Mouse (Mus musculus): Measurements from ENCODE around the gene Gpcpd1.
A peak's percentile ranks its signal among the peaks of the same experiment; 100 is the strongest.
"Not testable (repeated sequence)": the region's sequence is repeated elsewhere in the genome, so short reads cannot be mapped to it uniquely, and the experiment has no call there.

Gpcpd1 gene

GRCm38 (mm10) chr2:132587240-132587779 is at the start of gene Gpcpd1:
Gpcpd1 (minus strand) TSS chr2:132587729.
- DNase-seq (ENCODE audit: low spot score in 2 of 2): no peak

- no peak for DNase-seq (ENCODE audit: low spot score in 2 of 2)
Observed at GRCm38 (mm10) chr2:132636534-132636933, 49.0 kb upstream of the Gpcpd1 start.

GRCm38 (mm10) chr2:132628626-132629025 is 41.1 kb upstream of the Gpcpd1 start:
- DNase-seq (ENCODE audit: low spot score in 2 of 2): no peak

GRCm38 (mm10) chr2:132623092-132623491 is 35.6 kb upstream of the Gpcpd1 start:
- no peak for DNase-seq (ENCODE audit: low spot score in 2 of 2)

GRCm38 (mm10) chr2:132617693-132618092 is 30.2 kb upstream of the Gpcpd1 start:
- no peak for DNase-seq (ENCODE audit: low spot score in 2 of 2)

- peak in 1 of 2 experiments; percentile 18 for DNase-seq (ENCODE audit: low spot score in 2 of 2)
Observed at GRCm38 (mm10) chr2:132613581-132614188, 26.2 kb upstream of the Gpcpd1 start.

GRCm38 (mm10) chr2:132611551-132612233 is 24.2 kb upstream of the Gpcpd1 start:
- no peak for DNase-seq (ENCODE audit: low spot score in 2 of 2)

- peak in 1 of 2 experiments; percentile 6 for DNase-seq (ENCODE audit: low spot score in 2 of 2)
Observed at GRCm38 (mm10) chr2:132607141-132608093, 19.9 kb upstream of the Gpcpd1 start.

- no peak for DNase-seq (ENCODE audit: low spot score in 2 of 2)
Observed at GRCm38 (mm10) chr2:132605795-132606563, 18.4 kb upstream of the Gpcpd1 start.

- no peak for DNase-seq (ENCODE audit: low spot score in 2 of 2)
Observed at GRCm38 (mm10) chr2:132604922-132605321, 17.4 kb upstream of the Gpcpd1 start.

GRCm38 (mm10) chr2:132603706-132604105 is 16.2 kb upstream of the Gpcpd1 start:
- no peak for DNase-seq (ENCODE audit: low spot score in 2 of 2)

GRCm38 (mm10) chr2:132601777-132602176 is 14.2 kb upstream of the Gpcpd1 start:
- DNase-seq (ENCODE audit: low spot score in 2 of 2): no peak

- DNase-seq (ENCODE audit: low spot score in 2 of 2): no peak
Observed at GRCm38 (mm10) chr2:132600081-132600480, 12.6 kb upstream of the Gpcpd1 start.

GRCm38 (mm10) chr2:132599127-132599526 is 11.6 kb upstream of the Gpcpd1 start:
- peak; percentile 25 to 76 for DNase-seq (ENCODE audit: low spot score in 2 of 2)

GRCm38 (mm10) chr2:132597866-132598480 is 10.4 kb upstream of the Gpcpd1 start:
- DNase-seq (ENCODE audit: low spot score in 2 of 2): no peak

GRCm38 (mm10) chr2:132597226-132597625 is 9.7 kb upstream of the Gpcpd1 start:
- DNase-seq (ENCODE audit: low spot score in 2 of 2): no peak

- no peak for DNase-seq (ENCODE audit: low spot score in 2 of 2)
Observed at GRCm38 (mm10) chr2:132595601-132596235, 8.2 kb upstream of the Gpcpd1 start.

GRCm38 (mm10) chr2:132592126-132592525 is 4.6 kb upstream of the Gpcpd1 start:
- no peak for DNase-seq (ENCODE audit: low spot score in 2 of 2)

- not testable (repeated sequence) for DNase-seq (ENCODE audit: low spot score in 2 of 2)
Observed at GRCm38 (mm10) chr2:132591579-132591978, 4.0 kb upstream of the Gpcpd1 start.

GRCm38 (mm10) chr2:132589906-132590538 is 2.5 kb upstream of the Gpcpd1 start:
- no peak for DNase-seq (ENCODE audit: low spot score in 2 of 2)

All from urinary bladder, postnatal 36 days (tissue).